Mouse (Mus musculus): ENCODE measurements around the gene Olfr692.

Olfr692 gene

GRCm38 (mm10) chr7:105404268-105404667 lies 36.2 kb downstream of the Olfr692 start, which contains the start of gene Cnga4:
TSS of gene Cnga4 (plus strand) at chr7:105404568.
- no peak for DNase-seq (ENCODE audit: low spot score in 2 of 2)

- DNase-seq (ENCODE audit: low spot score in 2 of 2): no peak
Observed at GRCm38 (mm10) chr7:105406322-105406721, 38.3 kb downstream of the Olfr692 start.

- peak; percentile 56 to 84 for DNase-seq (ENCODE audit: low spot score in 2 of 2)
Observed at GRCm38 (mm10) chr7:105411874-105412632, 44.0 kb downstream of the Olfr692 start.

GRCm38 (mm10) chr7:105414385-105414784 lies 46.4 kb downstream of the Olfr692 start:
- no peak for DNase-seq (ENCODE audit: low spot score in 2 of 2)

- DNase-seq (ENCODE audit: low spot score in 2 of 2): no peak
Observed at GRCm38 (mm10) chr7:105416529-105416928, 48.5 kb downstream of the Olfr692 start.

GRCm38 (mm10) chr7:105418106-105418505 lies 50.1 kb downstream of the Olfr692 start:
- no peak for DNase-seq (ENCODE audit: low spot score in 2 of 2)

Data from frontal cortex, postnatal 14 days (tissue).